Mouse (Mus musculus) left cerebral cortex, adult 2 months (tissue): Measurements from ENCODE around the gene Tnfsf11. TPM values are rescaled to one million over a fixed set of nuclear protein-coding genes. Genes with fewer than 3 reads are reported as not detected.

ENCODE experiments used
- DNase-seq, 2 experiments: peaks; one replicate each; pipeline ENCODE4 v3.0.0; 2021 to 2022; ENCODE audit warnings: low spot score in 2 of 2, mixed read lengths in 1 of 2; ENCODE audit errors: extremely low spot score in 1 of 2
- H3K27ac ChIP-seq: fragments of 200-600 bp; 2 replicates; pipeline ENCODE4 v1.8.1; 2022
- H3K4me3 ChIP-seq: fragments of 200-600 bp; 2 replicates; pipeline ENCODE4 v1.8.1; 2022
- CTCF ChIP-seq: fragments of 200-600 bp; IDR thresholded peaks from 2 replicates; pipeline ENCODE4 v1.8.1; 2022; ENCODE audit warnings: antibody characterized with exemption, mild to moderate bottlenecking, moderate library complexity
- intact Hi-C: fragments of 180-260 bp; cut with DNase I; formaldehyde crosslinking; loops from one replicate; pipeline ENCODE4 v1.15.1; 2025
- total RNA-seq, 2 experiments: library from RNA; stranded (reverse); gene quantifications; 2 replicates each; pipeline ENCODE4 v1.2.3; 2021

Tnfsf11 gene
- total RNA-seq, 2 experiments from 2014 or later, result not detected

- DNase-seq, result peak; percentile 20 to 49
- TF ChIP-seq CTCF, result peak; percentile 48
- H3K4me3 ChIP-seq, result no peak overlapping the region
- H3K27ac ChIP-seq, result no peak overlapping the region
- intact Hi-C loops, result no loop called here
Observed at GRCm38 (mm10) chr14:78282490-78282889, 25.4 kb downstream of the Tnfsf11 start.

GRCm38 (mm10) chr14:78276395-78276930 lies 31.4 kb downstream of the Tnfsf11 start:
- DNase-seq, result peak; percentile 20 to 28
- Histone ChIP-seq H3K27ac (peak overlapping the region; percentile 53; the same call in 1 of the 2 replicates), H3K4me3 (peak overlapping the region; percentile 28)
- intact Hi-C loops, result no loop called here
- TF ChIP-seq CTCF, result no peak

GRCm38 (mm10) chr14:78274851-78275250 lies 33.0 kb downstream of the Tnfsf11 start:
- no peak for DNase-seq
- no peak for TF ChIP-seq CTCF
- Histone ChIP-seq H3K4me3 (no peak overlapping the region), H3K27ac (0 out of 2 replicates have a peak overlapping the region, but pooled peaks have one; percentile 8)
- intact Hi-C loops, result loop anchor here (5.0 kb wide), 1 partner anchor 73 kb away; no protein-coding TSS in a partner anchor

GRCm38 (mm10) chr14:78274146-78274545 lies 33.7 kb downstream of the Tnfsf11 start:
- peak overlapping the region; percentile 32; the same call in 1 of the 2 replicates for H3K27ac ChIP-seq
- peak; percentile 47 to 57 for DNase-seq
- H3K4me3 ChIP-seq, result no peak overlapping the region
- intact Hi-C loops, result loop anchor here (5.0 kb wide), 1 partner anchor 72 kb away; no protein-coding TSS in a partner anchor
- no peak for TF ChIP-seq CTCF

GRCm38 (mm10) chr14:78273571-78273970 lies 34.3 kb downstream of the Tnfsf11 start:
- DNase-seq, result peak in 1 of 2 experiments; percentile 50
- Histone ChIP-seq H3K27ac (peak overlapping the region; percentile 32; the same call in 1 of the 2 replicates), H3K4me3 (no peak overlapping the region)
- TF ChIP-seq CTCF, result peak; percentile 58
- intact Hi-C loops, result loop anchor here (5.0 kb wide), 1 partner anchor 71 kb away; no protein-coding TSS in a partner anchor

GRCm38 (mm10) chr14:78264876-78265275 lies 43.0 kb downstream of the Tnfsf11 start:
- TF ChIP-seq CTCF, result no peak
- no peak for DNase-seq
- Histone ChIP-seq H3K27ac (no peak overlapping the region), H3K4me3 (no peak overlapping the region)
- intact Hi-C loops, result no loop called here

- H3K27ac ChIP-seq, result no peak overlapping the region
- intact Hi-C loops, result no loop called here
- H3K4me3 ChIP-seq, result no peak overlapping the region
- no peak for TF ChIP-seq CTCF
- no peak for DNase-seq
Observed at GRCm38 (mm10) chr14:78262596-78262995, 45.2 kb downstream of the Tnfsf11 start.

- H3K27ac ChIP-seq, result no peak overlapping the region
- no peak for TF ChIP-seq CTCF
- intact Hi-C loops, result no loop called here
- no peak overlapping the region for H3K4me3 ChIP-seq
- DNase-seq, result no peak
Observed at GRCm38 (mm10) chr14:78261246-78261645, 46.6 kb downstream of the Tnfsf11 start.

- TF ChIP-seq CTCF, result no peak
- intact Hi-C loops, result no loop called here
- Histone ChIP-seq H3K27ac (no peak overlapping the region), H3K4me3 (no peak overlapping the region)
- no peak for DNase-seq
Observed at GRCm38 (mm10) chr14:78254017-78254416, 53.8 kb downstream of the Tnfsf11 start.

- Histone ChIP-seq H3K4me3 (no peak overlapping the region), H3K27ac (no peak overlapping the region)
- no peak for TF ChIP-seq CTCF
- DNase-seq, result no peak
- intact Hi-C loops, result no loop called here
Observed at GRCm38 (mm10) chr14:78246601-78247000, 61.2 kb downstream of the Tnfsf11 start.

GRCm38 (mm10) chr14:78244811-78245210 lies 63.0 kb downstream of the Tnfsf11 start:
- TF ChIP-seq CTCF, result no peak
- no peak overlapping the region for H3K4me3 ChIP-seq
- no peak overlapping the region for H3K27ac ChIP-seq
- intact Hi-C loops, result no loop called here
- DNase-seq, result peak; percentile 12 to 15

- TF ChIP-seq CTCF, result no peak
- intact Hi-C loops, result no loop called here
- no peak overlapping the region for H3K27ac ChIP-seq
- no peak for DNase-seq
- no peak overlapping the region for H3K4me3 ChIP-seq
Observed at GRCm38 (mm10) chr14:78239346-78239745, 68.5 kb downstream of the Tnfsf11 start.

- no peak overlapping the region for H3K4me3 ChIP-seq
- no peak for TF ChIP-seq CTCF
- no peak for DNase-seq
- H3K27ac ChIP-seq, result no peak overlapping the region
- intact Hi-C loops, result no loop called here
Observed at GRCm38 (mm10) chr14:78237238-78237637, 70.6 kb downstream of the Tnfsf11 start.
